Mouse (Mus musculus) stomach, postnatal 0 days (tissue): ENCODE results near the gene Rab12.

Experiments used
- CTCF ChIP-seq: IDR thresholded peaks from 2 replicates; pipeline ENCODE4 v1.5.1; 2016; ENCODE audit warnings: antibody characterized with exemption, low read depth, mild to moderate bottlenecking, moderate library complexity
- EP300 ChIP-seq: optimal IDR thresholded peaks from 2 replicates; pipeline ENCODE3; 2016; ENCODE audit warnings: antibody characterized with exemption

DNA sequence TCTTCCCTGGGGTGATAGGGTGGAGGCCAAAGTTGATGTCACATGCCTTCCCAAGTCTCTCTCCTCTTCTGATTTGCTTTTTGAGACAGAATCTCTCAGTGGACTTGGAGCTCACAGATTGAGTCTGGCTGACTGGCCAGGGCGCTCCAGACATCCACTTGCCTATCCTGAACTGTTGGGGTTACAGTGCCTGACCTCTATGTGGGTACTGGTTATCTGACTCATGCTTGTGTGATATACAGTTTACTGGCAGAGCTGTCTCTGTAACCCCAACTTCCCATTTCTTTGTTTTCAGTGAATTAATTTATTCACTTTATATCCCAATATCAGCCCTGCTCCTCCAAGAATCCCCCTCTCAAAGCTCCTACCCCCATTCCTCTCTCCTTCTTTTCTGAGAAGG lies 12.8 kb upstream of the Rab12 start:
- TF ChIP-seq CTCF (no peak), EP300 (no peak)
